In the genomic region with DNA sequence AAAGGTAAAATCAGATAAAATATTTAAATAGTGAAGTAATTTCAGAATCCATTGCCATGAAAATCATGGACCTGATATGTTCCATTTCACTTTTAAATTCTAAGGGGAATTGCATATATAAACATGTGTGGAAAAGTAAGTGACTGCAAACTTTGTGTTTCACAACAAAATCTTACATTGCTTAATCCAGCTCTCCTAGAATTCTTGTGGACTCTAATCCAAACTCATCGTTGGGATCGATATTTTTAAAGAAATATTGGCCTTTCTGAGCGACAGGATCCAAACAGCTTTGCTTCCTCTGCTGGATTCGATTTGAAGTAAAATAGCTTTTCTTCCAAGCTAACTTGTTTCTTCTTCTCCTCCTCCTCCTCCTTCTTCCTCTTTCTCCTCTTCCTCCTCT, we compare ENCODE assay signal across 18 mouse cellular contexts. TPM values are rescaled to one million over a fixed set of nuclear protein-coding genes. Genes with fewer than 3 reads are reported as not detected.
DNase-seq lines count a peak whose midpoint lies in the region; TF ChIP-seq lines count a peak whose summit lies in the region.
"Had no signal": no experiment of that assay in that cellular context is flagged by ENCODE, and none has a peak within 500 bp of the region (broad histone marks: within the 10 kb centered on the region; RNA-seq: fewer than 3 reads in every experiment).

No protein-coding gene starts in this region.

- no peak overlapping the region for H3K4me3 ChIP-seq in liver, adult 2 months (ENCODE audit: insufficient read depth, low read depth, low read length)

- no peaks in the 10 kb centered on the region for H3K36me3 ChIP-seq in liver, adult 2 months (ENCODE audit: control insufficient read depth, insufficient read depth, low read length)
- H3K36me3 ChIP-seq: G1E had no signal

- H3K79me2 ChIP-seq in liver, adult 2 months (ENCODE audit: control insufficient read depth, insufficient read depth, low read length) = no peaks in the 10 kb centered on the region

- no peak overlapping the region for H3K27ac ChIP-seq in liver, adult 2 months (replicated peaks; ENCODE audit: insufficient read depth, low read depth, low read length)

- WGBS in liver, adult 2 months = 29% methylated on average over 4 of the region's 4 CpGs

- intact Hi-C loops in heart, postnatal 25 days (cut with DNase I) = no loop called here

- peak; percentile 10 for DNase-seq in heart, adult 11 months
- DNase-seq in heart, postnatal 25 days (ENCODE audit: low spot score) = no peak
- peak; percentile 90 for DNase-seq in liver, adult 2 months (ENCODE audit: extremely low read depth, low read depth, low spot score)
- DNase-seq in liver = no peak
- DNase-seq: adrenal gland, adult 2 months; adrenal gland, adult 8-10 months; adrenal gland, postnatal 10 days; adrenal gland, postnatal 14 days; adrenal gland, postnatal 25 days; adrenal gland, postnatal 36 days; B cell, adult 2 months; cerebellum, adult 11 months; cerebellum, adult 11-12 months; cerebellum, adult 18-20 months had no signal

- H3K9ac ChIP-seq in liver, adult 2 months (ENCODE audit: low read depth, low read length) = no peak overlapping the region

- no peak for TF ChIP-seq CTCF in liver, adult 2 months (IDR thresholded peaks at IDR 0.05; ENCODE audit: low read depth, low read length)

- peaks cover 2% of the 10 kb centered on the region; the same call in 1 of the 2 replicates for H3K27me3 ChIP-seq in liver, adult 2 months (ENCODE audit: control insufficient read depth, insufficient read depth, low read length)
- H3K27me3 ChIP-seq: CH12.LX had no signal

- H3K4me1 ChIP-seq in liver, adult 2 months (ENCODE audit: control insufficient read depth, insufficient read depth, low read length) = peaks cover 3% of the 10 kb centered on the region

- no peak for TF ChIP-seq POLR2A in liver, adult 2 months (IDR thresholded peaks at IDR 0.05; ENCODE audit: extremely low read depth, insufficient read depth, low read length)

RNA-seq across cellular contexts. Expression of a gene that starts 6.1 kb away (rescaled TPM):
- total RNA-seq in heart, postnatal 25 days (2021) = under 1 TPM in 1 of 2 experiments, not detected in 1; 0.05 TPM
- under 0.01 and 0.20 TPM in 2 replicates for total RNA-seq in liver, adult 2 months (2014; rRNA removed)
- not detected in 2 replicates for polyA plus RNA-seq in liver, adult 2 months (2012; rRNA removed)
- polyA plus RNA-seq: C2C12, G1E, Patski had no signal

Comparison
In these comparisons a context has a peak if more than half of its experiments do, and no peak if none do; other contexts are left out.
1. DNase-seq: peak in heart, adult 11 months (single experiment) and liver, adult 2 months (single experiment); none in heart, postnatal 25 days (single experiment) and liver (single experiment).